24 mouse cellular contexts compared by ENCODE assay signal in genomic region chr19:10590301-10590700, GRCm38 (mm10). TPM values are rescaled to one million over a fixed set of nuclear protein-coding genes. Genes with fewer than 3 reads are reported as not detected.
DNase-seq lines count a peak whose midpoint lies in the region; ATAC-seq and TF ChIP-seq lines count a peak whose summit lies in the region.
"Had no signal": no experiment of that assay in that cellular context is flagged by ENCODE, and none has a peak within 500 bp of the region (broad histone marks: within the 10 kb centered on the region; RNA-seq: fewer than 3 reads in every experiment).

No protein-coding gene starts in this region.

- no peak for TF ChIP-seq CTCF in liver, adult 2 months (IDR thresholded peaks at IDR 0.05; ENCODE audit: low read depth, low read length)
- no peak for TF ChIP-seq CTCF in liver, postnatal 0 days (IDR thresholded peaks at IDR 0.05; ENCODE audit: low read depth)

- TF ChIP-seq POLR2A in liver, adult 2 months (IDR thresholded peaks at IDR 0.05; ENCODE audit: extremely low read depth, insufficient read depth, low read length) = no peak

- H3K27ac ChIP-seq in liver, adult 2 months (replicated peaks; ENCODE audit: insufficient read depth, low read depth, low read length) = peak overlapping the region; percentile 6
- H3K27ac ChIP-seq in liver, postnatal 0 days (ENCODE audit: low read depth) = peak overlapping the region; percentile 45; the same call in 1 of the 2 replicates
- H3K27ac ChIP-seq in liver, embryonic 12.5 days = no peak overlapping the region
- no peak overlapping the region for H3K27ac ChIP-seq in embryonic facial prominence, embryonic 14.5 days (replicated peaks; ENCODE audit: low read depth, low read length)
- H3K27ac ChIP-seq: forebrain, embryonic 13.5 days; forebrain, embryonic 15.5 days had no signal

- no peak for TF ChIP-seq EP300 in liver, postnatal 0 days (IDR thresholded peaks at IDR 0.05; ENCODE audit: low read depth)

- H3K9me3 ChIP-seq in liver, postnatal 0 days (ENCODE audit: low read length) = no peaks in the 10 kb centered on the region
- no peaks in the 10 kb centered on the region for H3K9me3 ChIP-seq in liver, embryonic 12.5 days (replicated peaks)
- no peaks in the 10 kb centered on the region for H3K9me3 ChIP-seq in embryonic facial prominence, embryonic 14.5 days (ENCODE audit: control insufficient read depth, low read length)
- H3K9me3 ChIP-seq: forebrain, embryonic 13.5 days; forebrain, embryonic 15.5 days; G1E had no signal

- ATAC-seq in liver, postnatal 0 days = peak; percentile 15; the same call in 1 of the 2 replicates
- ATAC-seq in liver, embryonic 12.5 days = no peak
- no peak for ATAC-seq in embryonic facial prominence, embryonic 14.5 days (ENCODE audit: low read depth)
- ATAC-seq: activated CD4-positive, CD25-positive, alpha-beta regulatory T cell, adult 4 months; CD4-positive, CD25-positive, alpha-beta regulatory T cell, adult 4 months; forebrain, embryonic 13.5 days; forebrain, embryonic 15.5 days; forebrain, postnatal 0 days; Patski had no signal

- H3K27me3 ChIP-seq in liver, adult 2 months (ENCODE audit: control insufficient read depth, insufficient read depth, low read length) = no peaks in the 10 kb centered on the region
- H3K27me3 ChIP-seq in liver, postnatal 0 days (ENCODE audit: insufficient read depth, low read length) = no peaks in the 10 kb centered on the region
- H3K27me3 ChIP-seq in liver, embryonic 12.5 days (replicated peaks) = no peaks in the 10 kb centered on the region
- no peaks in the 10 kb centered on the region for H3K27me3 ChIP-seq in embryonic facial prominence, embryonic 14.5 days (replicated peaks; ENCODE audit: control insufficient read depth, insufficient read depth, low read length)
- H3K27me3 ChIP-seq: CH12.LX; forebrain, embryonic 13.5 days; forebrain, embryonic 15.5 days; Patski had no signal

- H3K4me1 ChIP-seq in liver, adult 2 months (ENCODE audit: control insufficient read depth, insufficient read depth, low read length) = peaks cover 34% of the 10 kb centered on the region
- peaks cover 26% of the 10 kb centered on the region for H3K4me1 ChIP-seq in liver, postnatal 0 days (ENCODE audit: insufficient read depth)
- H3K4me1 ChIP-seq in liver, embryonic 12.5 days = peaks cover 16% of the 10 kb centered on the region; the same call in 1 of the 2 replicates
- H3K4me1 ChIP-seq in embryonic facial prominence, embryonic 14.5 days (ENCODE audit: control insufficient read depth, insufficient read depth, low read length) = peaks cover 17% of the 10 kb centered on the region
- H3K4me1 ChIP-seq: forebrain, embryonic 15.5 days had no signal

- no peaks in the 10 kb centered on the region for H3K79me2 ChIP-seq in liver, adult 2 months (ENCODE audit: control insufficient read depth, insufficient read depth, low read length)

- no peak overlapping the region for H3K4me3 ChIP-seq in liver, adult 2 months (ENCODE audit: insufficient read depth, low read depth, low read length)
- no peak overlapping the region for H3K4me3 ChIP-seq in liver, postnatal 0 days (ENCODE audit: low read depth, low read length)
- no peak overlapping the region for H3K4me3 ChIP-seq in liver, embryonic 12.5 days
- H3K4me3 ChIP-seq in embryonic facial prominence, embryonic 14.5 days (ENCODE audit: low read depth, low read length) = no peak overlapping the region
- H3K4me3 ChIP-seq: forebrain, embryonic 13.5 days; forebrain, embryonic 15.5 days had no signal

- DNase-seq in liver, adult 2 months (ENCODE audit: extremely low read depth, low read depth, low spot score) = peak; percentile 68
- no peak for DNase-seq in liver
- DNase-seq in liver, postnatal 0 days = no peak
- DNase-seq in embryonic facial prominence, embryonic 14.5 days (ENCODE audit: low spot score) = peak; percentile 30
- DNase-seq in thymus, postnatal 4 days = no peak
- no peak for DNase-seq in lung, postnatal 10 days
- DNase-seq: adrenal gland, adult 8-10 months; adrenal gland, postnatal 14 days; adrenal gland, postnatal 36 days; B cell, adult 2 months; cerebellum, adult 11-12 months; cerebellum, adult 2 months; cerebellum, adult 9-10 months; cerebellum, postnatal 10 days; cerebellum, postnatal 25 days; forebrain, postnatal 0 days had no signal

- no peak overlapping the region for H3K4me2 ChIP-seq in liver, postnatal 0 days (ENCODE audit: low read depth, low read length)
- no peak overlapping the region for H3K4me2 ChIP-seq in liver, embryonic 12.5 days
- H3K4me2 ChIP-seq in embryonic facial prominence, embryonic 14.5 days (ENCODE audit: low read depth, low read length) = no peak overlapping the region
- H3K4me2 ChIP-seq: forebrain, embryonic 13.5 days; forebrain, embryonic 15.5 days had no signal

- peaks cover 35% of the 10 kb centered on the region for H3K36me3 ChIP-seq in liver, adult 2 months (ENCODE audit: control insufficient read depth, insufficient read depth, low read length)
- peaks cover 60% of the 10 kb centered on the region for H3K36me3 ChIP-seq in liver, postnatal 0 days (replicated peaks; ENCODE audit: insufficient read depth, low read length)
- H3K36me3 ChIP-seq in liver, embryonic 12.5 days = peaks cover 52% of the 10 kb centered on the region
- H3K36me3 ChIP-seq in embryonic facial prominence, embryonic 14.5 days (ENCODE audit: control insufficient read depth, insufficient read depth, low read length) = peaks cover 13% of the 10 kb centered on the region

- no peak overlapping the region for H3K9ac ChIP-seq in liver, adult 2 months (ENCODE audit: low read depth, low read length)
- H3K9ac ChIP-seq in liver, postnatal 0 days (replicated peaks) = no peak overlapping the region
- H3K9ac ChIP-seq in liver, embryonic 12.5 days = no peak overlapping the region
- no peak overlapping the region for H3K9ac ChIP-seq in embryonic facial prominence, embryonic 14.5 days (ENCODE audit: low read depth, low read length)
- H3K9ac ChIP-seq: forebrain, embryonic 13.5 days; forebrain, embryonic 15.5 days; forebrain, postnatal 0 days had no signal

- WGBS in liver, adult 2 months = 15% methylated on average over 3 of the region's 3 CpGs
- 51% methylated on average over 3 of the region's 3 CpGs for WGBS in liver, postnatal 0 days (ENCODE audit: insufficient replicate concordance)
- 62% methylated on average over 3 of the region's 3 CpGs for WGBS in liver, embryonic 12.5 days (ENCODE audit: insufficient replicate concordance)
- WGBS in embryonic facial prominence, embryonic 14.5 days = 43% methylated on average over 3 of the region's 3 CpGs

RNA-seq across cellular contexts. Expression of gene Tmem138, which starts 13.1 kb away (rescaled TPM):
- 1.5 and 1.7 TPM in 2 replicates for total RNA-seq in liver, adult 2 months (2014; rRNA removed)
- 2.8 and 3.3 TPM in 2 replicates for polyA plus RNA-seq in liver, adult 2 months (2012; rRNA removed)
- 8.2 and 8.4 TPM in 2 replicates for polyA plus RNA-seq in liver, postnatal 0 days (2015; fragmentation: Nextera tagmentation; extraction: Ambion mirVana)
- polyA plus RNA-seq in liver, embryonic 12.5 days (2016; fragmentation: Nextera tagmentation; extraction: Ambion mirVana) = 18.5 and 19.4 TPM in 2 replicates
- polyA plus RNA-seq in embryonic facial prominence, embryonic 14.5 days (2014; fragmentation: Nextera tagmentation; extraction: Ambion mirVana) = 30.8 and 34.1 TPM in 2 replicates

RNA-seq across cellular contexts. Expression of gene Cyb561a3, which starts 13.3 kb away (rescaled TPM):
- total RNA-seq in liver, adult 2 months (2014; rRNA removed) = 8.9 and 13.8 TPM in 2 replicates
- 29.7 and 32.5 TPM in 2 replicates for polyA plus RNA-seq in liver, adult 2 months (2012; rRNA removed)
- 18.5 and 19.0 TPM in 2 replicates for polyA plus RNA-seq in liver, postnatal 0 days (2015; fragmentation: Nextera tagmentation; extraction: Ambion mirVana)
- polyA plus RNA-seq in liver, embryonic 12.5 days (2016; fragmentation: Nextera tagmentation; extraction: Ambion mirVana) = 12.8 TPM in 2 replicates
- polyA plus RNA-seq in embryonic facial prominence, embryonic 14.5 days (2014; fragmentation: Nextera tagmentation; extraction: Ambion mirVana) = 17.8 and 20.7 TPM in 2 replicates

RNA-seq across cellular contexts. Expression of gene Ddb1, which starts 14.8 kb away (rescaled TPM):
- total RNA-seq in liver, adult 2 months (2014; rRNA removed) = 128 and 138 TPM in 2 replicates
- 51.9 and 63.5 TPM in 2 replicates for polyA plus RNA-seq in liver, adult 2 months (2012; rRNA removed)
- polyA plus RNA-seq in liver, postnatal 0 days (2015; fragmentation: Nextera tagmentation; extraction: Ambion mirVana) = 68.7 and 81.3 TPM in 2 replicates
- polyA plus RNA-seq in liver, embryonic 12.5 days (2016; fragmentation: Nextera tagmentation; extraction: Ambion mirVana) = 252 and 256 TPM in 2 replicates
- 349 and 405 TPM in 2 replicates for polyA plus RNA-seq in embryonic facial prominence, embryonic 14.5 days (2014; fragmentation: Nextera tagmentation; extraction: Ambion mirVana)

RNA-seq across cellular contexts. Expression of gene Tkfc, which starts 15.2 kb away (rescaled TPM):
- total RNA-seq in liver, adult 2 months (2014; rRNA removed) = 72.6 and 87.6 TPM in 2 replicates
- polyA plus RNA-seq in liver, adult 2 months (2012; rRNA removed) = 294 and 417 TPM in 2 replicates
- 82.1 and 133 TPM in 2 replicates for polyA plus RNA-seq in liver, postnatal 0 days (2015; fragmentation: Nextera tagmentation; extraction: Ambion mirVana)
- 10.1 and 10.2 TPM in 2 replicates for polyA plus RNA-seq in liver, embryonic 12.5 days (2016; fragmentation: Nextera tagmentation; extraction: Ambion mirVana)
- polyA plus RNA-seq in embryonic facial prominence, embryonic 14.5 days (2014; fragmentation: Nextera tagmentation; extraction: Ambion mirVana) = 13.9 and 15.4 TPM in 2 replicates

RNA-seq across cellular contexts. Expression of gene Tmem216, which starts 34.3 kb away (rescaled TPM):
- 3.7 and 5.3 TPM in 2 replicates for total RNA-seq in liver, adult 2 months (2014; rRNA removed)
- polyA plus RNA-seq in liver, adult 2 months (2012; rRNA removed) = 10.4 and 11.3 TPM in 2 replicates
- 11.7 and 13.0 TPM in 2 replicates for polyA plus RNA-seq in liver, postnatal 0 days (2015; fragmentation: Nextera tagmentation; extraction: Ambion mirVana)
- polyA plus RNA-seq in liver, embryonic 12.5 days (2016; fragmentation: Nextera tagmentation; extraction: Ambion mirVana) = 14.9 and 18.2 TPM in 2 replicates
- polyA plus RNA-seq in embryonic facial prominence, embryonic 14.5 days (2014; fragmentation: Nextera tagmentation; extraction: Ambion mirVana) = 42.6 and 49.7 TPM in 2 replicates

Comparison
In these comparisons a context has a peak if more than half of its experiments do, and no peak if none do; other contexts are left out.
1. DNase-seq: peak in liver, adult 2 months (single experiment) and embryonic facial prominence, embryonic 14.5 days (single experiment); none in liver (single experiment), liver, postnatal 0 days (single experiment), thymus, postnatal 4 days (single experiment) and lung, postnatal 10 days (single experiment).
2. H3K27ac ChIP-seq: peak in liver, adult 2 months (single experiment) and liver, postnatal 0 days (single experiment); none in liver, embryonic 12.5 days (single experiment) and embryonic facial prominence, embryonic 14.5 days (single experiment).